Mouse (Mus musculus) lung, embryonic 14.5 days (tissue): ENCODE measurements around the gene Insm1. TPM values are rescaled to one million over a fixed set of nuclear protein-coding genes. Genes with fewer than 3 reads are reported as not detected.

Experiments used
- ATAC-seq: fragments of 200-750 bp; cut with Nextera tagmentation; 2 replicates; pipeline ENCODE4 v1.8.0; 2017; ENCODE audit warnings: mild to moderate bottlenecking, moderate TSS enrichment, moderate library complexity; ENCODE audit not compliant: insufficient read depth
- DNase-seq: peaks from one replicate; pipeline ENCODE4 v3.0.0-alpha.2; 2015
- H3K27ac ChIP-seq: fragments of 300-500 bp; sonication (generic); 2 replicates; pipeline ENCODE4 v1.5.1; 2014; ENCODE audit warnings: low read depth, mild to moderate bottlenecking, moderate library complexity
- H3K27me3 ChIP-seq: fragments of 300-500 bp; sonication (generic); 2 replicates; pipeline ENCODE4 v1.6.1; 2014; ENCODE audit warnings: low read length, control low read depth; ENCODE audit not compliant: insufficient read depth
- H3K36me3 ChIP-seq: fragments of 300-500 bp; sonication (generic); 2 replicates; pipeline ENCODE4 v1.6.1; 2014; ENCODE audit warnings: control low read depth; ENCODE audit not compliant: insufficient read depth
- H3K4me1 ChIP-seq: fragments of 300-500 bp; sonication (generic); 2 replicates; pipeline ENCODE4 v1.6.1; 2014; ENCODE audit warnings: antibody characterized with exemption, control low read depth; ENCODE audit not compliant: insufficient read depth
- H3K4me2 ChIP-seq: fragments of 300-500 bp; sonication (generic); 2 replicates; pipeline ENCODE4 v1.6.1; 2014; ENCODE audit warnings: mild to moderate bottlenecking
- H3K4me3 ChIP-seq: fragments of 300-500 bp; sonication (generic); 2 replicates; pipeline ENCODE4 v1.5.1; 2014; ENCODE audit warnings: low read depth, low read length
- H3K9ac ChIP-seq: fragments of 300-500 bp; sonication (generic); 2 replicates; pipeline ENCODE4 v1.6.1; 2014
- H3K9me3 ChIP-seq: fragments of 300-500 bp; sonication (generic); 2 replicates; pipeline ENCODE4 v1.6.1; 2016; ENCODE audit warnings: low read depth, low read length, control low read depth
- CTCF ChIP-seq: IDR thresholded peaks from 2 replicates; pipeline ENCODE4 v1.5.1; 2016; ENCODE audit warnings: antibody characterized with exemption, low read depth
- WGBS: fragments of 180-500 bp; shearing (Covaris S2); extraction: QIAGEN DNeasy Blood & Tissue Kit; methylation state at CpG from one replicate; pipeline ENCODE4 v1.1.7; 2014; 5-methylcytosine and 5-hydroxymethylcytosine counted together
- polyA plus RNA-seq: library from polyadenylated mRNA; unstranded; fragments of >200 nt; fragmentation: Nextera tagmentation; extraction: Ambion mirVana; gene quantifications from 2 replicates; pipeline ENCODE4 v1.2.1, GENCODE M21; 2014

Insm1 gene
- polyA plus RNA-seq, 1 experiment from 2014 or later: 0.13 TPM

GRCm38 (mm10) chr2:146197947-146198346, 23.8 kb upstream of the Insm1 start:
- 57% methylated on average over 7 of the region's 7 CpGs for WGBS
- Histone ChIP-seq H3K4me3 (no peak overlapping the region), H3K4me1 (no peaks in the 10 kb centered on the region), H3K9me3 (no peaks in the 10 kb centered on the region), H3K9ac (no peak overlapping the region), H3K27ac (no peak overlapping the region), H3K36me3 (no peaks in the 10 kb centered on the region), H3K4me2 (no peak overlapping the region), H3K27me3 (no peaks in the 10 kb centered on the region)
- DNase-seq (no peak), ATAC-seq (no peak)
- no peak for TF ChIP-seq CTCF

- WGBS: 49% methylated on average over 4 of the region's 4 CpGs
- Histone ChIP-seq H3K36me3 (no peaks in the 10 kb centered on the region), H3K27me3 (peaks cover 15% of the 10 kb centered on the region), H3K27ac (no peak overlapping the region), H3K4me1 (no peaks in the 10 kb centered on the region), H3K9ac (no peak overlapping the region), H3K4me2 (no peak overlapping the region), H3K9me3 (no peaks in the 10 kb centered on the region), H3K4me3 (no peak overlapping the region)
- TF ChIP-seq CTCF: no peak
- DNase-seq (no peak), ATAC-seq (no peak)
Measured at GRCm38 (mm10) chr2:146210968-146211367, 10.8 kb upstream of the Insm1 start.

DNA sequence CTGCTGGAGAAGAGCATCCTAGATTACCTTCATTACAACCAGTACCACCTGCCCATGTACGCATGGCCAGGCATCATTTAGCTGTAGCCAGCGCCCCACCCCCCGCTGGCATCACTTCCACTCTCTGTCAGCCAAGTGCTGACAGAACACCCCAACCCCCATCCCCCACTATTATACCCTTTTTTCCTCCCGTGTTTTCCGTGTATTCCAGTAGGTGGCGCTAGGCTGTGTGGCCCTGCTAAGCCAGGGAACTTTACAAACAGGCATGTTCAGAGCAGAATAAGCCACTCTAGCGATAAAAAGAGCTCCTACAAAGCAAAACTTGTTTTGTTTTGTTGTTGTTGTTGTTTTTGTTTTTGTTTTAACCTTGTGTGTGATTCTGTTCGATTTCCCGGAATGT, 7.0 kb upstream of the Insm1 start:
- WGBS: 2% methylated on average over 9 of the region's 9 CpGs
- Histone ChIP-seq H3K4me1 (no peaks in the 10 kb centered on the region), H3K9ac (no peak overlapping the region), H3K4me3 (no peak overlapping the region), H3K4me2 (no peak overlapping the region), H3K9me3 (no peaks in the 10 kb centered on the region), H3K27ac (no peak overlapping the region), H3K27me3 (peaks cover 48% of the 10 kb centered on the region), H3K36me3 (no peaks in the 10 kb centered on the region)
- 0 out of 2 replicates have a peak, but pooled peaks have one; percentile 14 for ATAC-seq
- DNase-seq: peak; percentile 77
- TF ChIP-seq CTCF: peak; percentile 81

GRCm38 (mm10) chr2:146216111-146217064, 5.3 kb upstream of the Insm1 start:
- ATAC-seq: no peak
- no peaks in the 10 kb centered on the region for H3K9me3 ChIP-seq
- peaks cover 61% of the 10 kb centered on the region for H3K27me3 ChIP-seq
- no peaks in the 10 kb centered on the region for H3K36me3 ChIP-seq
- no peak overlapping the region for H3K9ac ChIP-seq
- no peak for DNase-seq
- H3K4me3 ChIP-seq: no peak overlapping the region
- WGBS: 15% methylated on average over 14 of the region's 14 CpGs
- H3K4me2 ChIP-seq: no peak overlapping the region
- TF ChIP-seq CTCF: no peak
- 0 out of 2 replicates have a peak, but pooled peaks cover 2% of the 10 kb centered on the region for H3K4me1 ChIP-seq
- no peak overlapping the region for H3K27ac ChIP-seq

DNA sequence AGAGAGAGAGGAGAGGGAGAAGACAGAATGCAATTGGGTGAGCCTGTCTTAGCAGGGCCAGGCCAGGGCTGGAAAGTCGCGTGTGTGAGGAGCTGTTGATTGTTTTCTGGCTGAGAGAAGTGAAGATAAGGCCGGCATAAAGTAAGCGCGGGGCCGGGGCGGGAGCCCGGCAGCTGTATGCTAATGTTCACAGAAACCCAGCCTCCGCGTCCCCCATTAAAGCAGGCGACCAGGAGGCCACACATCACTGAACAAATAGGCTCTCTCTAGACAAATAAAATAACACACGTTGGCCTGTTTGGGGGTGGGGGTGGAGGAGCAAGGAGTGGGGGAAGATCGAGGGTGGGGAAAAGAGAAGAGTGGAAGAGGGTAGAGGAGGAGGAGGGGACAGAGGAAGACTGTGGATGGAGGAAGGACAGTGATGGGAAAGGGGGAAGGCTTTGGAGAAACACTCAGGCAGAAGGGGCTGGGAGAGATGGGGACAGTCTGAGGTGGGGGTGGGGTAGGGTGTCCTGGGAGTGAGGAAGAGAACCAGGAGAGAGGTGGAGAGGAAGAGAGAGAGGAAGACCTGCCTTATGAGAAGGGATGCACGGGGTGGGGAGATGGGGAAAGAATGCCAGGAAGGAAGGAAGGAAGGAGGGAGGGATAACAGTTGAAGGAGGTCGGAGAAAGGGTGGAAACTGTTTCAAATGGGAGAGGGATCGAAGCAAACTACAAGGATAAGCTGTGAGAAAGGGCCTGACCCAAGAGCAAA, 4.3 kb upstream of the Insm1 start:
- no peak for TF ChIP-seq CTCF
- DNase-seq (peak; percentile 77), ATAC-seq (peak; percentile 72)
- H3K9me3 ChIP-seq: no peaks in the 10 kb centered on the region
- H3K27me3 ChIP-seq: peaks cover 69% of the 10 kb centered on the region
- no peak overlapping the region for H3K4me3 ChIP-seq
- peak overlapping the region; percentile 53 for H3K4me2 ChIP-seq
- no peaks in the 10 kb centered on the region for H3K36me3 ChIP-seq
- no peak overlapping the region for H3K9ac ChIP-seq
- 0 out of 2 replicates have a peak, but pooled peaks cover 4% of the 10 kb centered on the region for H3K4me1 ChIP-seq
- no peak overlapping the region for H3K27ac ChIP-seq
- WGBS: 3% methylated on average over 16 of the region's 16 CpGs

DNA sequence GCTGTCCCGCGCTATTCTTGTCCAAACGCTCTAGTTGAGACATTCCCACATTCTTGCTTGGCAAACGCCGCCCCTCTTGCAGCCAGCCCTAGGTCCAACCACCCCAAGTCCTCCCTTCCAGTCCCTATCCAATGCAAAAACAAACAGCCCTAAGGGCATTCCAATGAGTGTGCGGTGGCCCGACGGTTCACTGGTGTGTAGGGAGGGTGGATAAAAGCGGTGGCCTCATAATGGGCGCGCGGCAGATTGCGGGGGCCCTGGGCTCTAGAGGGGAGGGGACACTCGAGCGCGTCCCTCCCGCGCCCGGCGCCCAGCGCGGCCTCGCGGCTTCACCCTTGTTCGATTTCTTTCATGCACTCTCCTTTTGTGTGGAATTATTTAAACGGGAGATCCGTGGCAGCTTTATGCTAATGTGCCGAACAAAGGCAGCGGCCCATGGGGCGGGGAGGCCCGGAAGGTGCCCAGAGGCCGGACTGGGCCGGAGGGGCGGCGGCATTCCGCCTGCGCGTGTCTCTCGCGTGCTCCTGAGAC, 3.5 kb upstream of the Insm1 start:
- no peak overlapping the region for H3K9ac ChIP-seq
- H3K9me3 ChIP-seq: no peaks in the 10 kb centered on the region
- ATAC-seq (peak; percentile 9; the same call in 1 of the 2 replicates), DNase-seq (peak; percentile 40)
- peak overlapping the region; percentile 53 for H3K4me2 ChIP-seq
- H3K27ac ChIP-seq: no peak overlapping the region
- peak overlapping the region; percentile 25 for H3K4me3 ChIP-seq
- no peaks in the 10 kb centered on the region for H3K36me3 ChIP-seq
- H3K4me1 ChIP-seq: 0 out of 2 replicates have a peak, but pooled peaks cover 4% of the 10 kb centered on the region
- TF ChIP-seq CTCF: no peak
- H3K27me3 ChIP-seq: peaks cover 77% of the 10 kb centered on the region
- WGBS: under 1% methylated on average over 40 of the region's 40 CpGs
